Mouse (Mus musculus) lung, postnatal 0 days (tissue): ENCODE measurements at regions not wholly inside any gene's neighbourhood (a gene's known extent, or its start where the extent isn't known, plus 50 kb on each side); places are given as distances from the start of the nearest gene placed in this dataset.

Experiments
- CTCF ChIP-seq: IDR thresholded peaks from 2 replicates; pipeline ENCODE4 v1.5.1; 2016; ENCODE audit warnings: antibody characterized with exemption, mild to moderate bottlenecking
- EP300 ChIP-seq: IDR thresholded peaks from 2 replicates; pipeline ENCODE4 v1.6.1; 2016; ENCODE audit warnings: antibody characterized with exemption, mild to moderate bottlenecking, control low read depth

DNA sequence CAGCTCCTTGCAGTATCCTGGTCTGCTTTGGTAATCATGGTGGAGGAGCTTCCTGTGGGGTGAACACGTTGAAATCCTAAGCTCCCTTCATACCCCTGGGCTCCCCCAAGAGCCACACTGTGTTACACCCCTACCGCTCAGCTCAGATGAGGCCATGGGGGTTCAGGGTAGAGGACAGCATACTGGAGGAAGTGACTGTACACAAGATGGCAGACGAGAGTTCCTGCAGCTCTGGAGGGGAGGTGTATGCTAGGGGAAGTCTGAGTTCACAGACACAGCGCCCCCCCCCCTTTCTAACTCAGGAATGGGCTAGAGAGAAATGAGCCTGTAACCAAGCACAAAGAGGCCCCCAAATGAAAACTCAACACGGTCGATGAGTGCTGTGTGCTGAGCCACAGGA, 231.9 kb downstream of the Foxo1 start:
- TF ChIP-seq EP300 (no peak), CTCF (no peak)
